Mouse (Mus musculus) midbrain, embryonic 11.5 days (tissue): ENCODE measurements around the gene Phrf1. TPM values are rescaled to one million over a fixed set of nuclear protein-coding genes. Genes with fewer than 3 reads are reported as not detected.

Experiments used
- ATAC-seq: fragments of 200-750 bp; cut with Nextera tagmentation; 2 replicates; pipeline ENCODE4 v1.8.0; 2017; ENCODE audit warnings: moderate TSS enrichment, moderate library complexity; ENCODE audit not compliant: low FRiP score
- DNase-seq: peaks from one replicate; pipeline ENCODE4 v3.0.0; 2015; ENCODE audit warnings: low spot score; ENCODE audit errors: missing footprints
- H3K27ac ChIP-seq: fragments of 300-500 bp; sonication (generic); 2 replicates; pipeline ENCODE4 v1.5.1; 2014; ENCODE audit warnings: low read depth, low read length
- H3K27me3 ChIP-seq: fragments of 300-500 bp; sonication (generic); 2 replicates; pipeline ENCODE4 v1.6.1; 2014; ENCODE audit warnings: mild to moderate bottlenecking, low read length, moderate library complexity, mixed read lengths; ENCODE audit not compliant: control insufficient read depth, insufficient read depth
- H3K36me3 ChIP-seq: fragments of 300-500 bp; sonication (generic); 2 replicates; pipeline ENCODE4 v1.6.1; 2014; ENCODE audit warnings: mild to moderate bottlenecking, low read length, moderate library complexity, mixed read lengths; ENCODE audit not compliant: control insufficient read depth, insufficient read depth
- H3K4me1 ChIP-seq: fragments of 300-500 bp; sonication (generic); 2 replicates; pipeline ENCODE4 v1.6.1; 2014; ENCODE audit warnings: low read length; ENCODE audit not compliant: control insufficient read depth, insufficient read depth
- H3K4me2 ChIP-seq: fragments of 300-500 bp; sonication (generic); 2 replicates; pipeline ENCODE4 v1.6.1; 2014; ENCODE audit warnings: mild to moderate bottlenecking, moderate library complexity
- H3K4me3 ChIP-seq: fragments of 300-500 bp; sonication (generic); 2 replicates; pipeline ENCODE4 v1.5.1; 2014; ENCODE audit warnings: low read depth, low read length
- H3K9ac ChIP-seq: fragments of 300-500 bp; sonication (generic); 2 replicates; pipeline ENCODE4 v1.6.1; 2014; ENCODE audit warnings: low read length
- H3K9me3 ChIP-seq: fragments of 300-500 bp; sonication (generic); 2 replicates; pipeline ENCODE4 v1.6.1; 2016; ENCODE audit warnings: low read length; ENCODE audit not compliant: control insufficient read depth
- WGBS: fragments of 180-500 bp; shearing (Covaris S2); extraction: QIAGEN DNeasy Blood & Tissue Kit; methylation state at CpG from one replicate; pipeline ENCODE4 v1.1.7; 2014; 5-methylcytosine and 5-hydroxymethylcytosine counted together
- polyA plus RNA-seq: library from polyadenylated mRNA; unstranded; fragments of >200 nt; fragmentation: Nextera tagmentation; extraction: Ambion mirVana; gene quantifications from 2 replicates; pipeline ENCODE4 v1.2.1, GENCODE M21; 2014

Phrf1 gene
- polyA plus RNA-seq, 1 experiment from 2014 or later, result 78.3 TPM

DNA sequence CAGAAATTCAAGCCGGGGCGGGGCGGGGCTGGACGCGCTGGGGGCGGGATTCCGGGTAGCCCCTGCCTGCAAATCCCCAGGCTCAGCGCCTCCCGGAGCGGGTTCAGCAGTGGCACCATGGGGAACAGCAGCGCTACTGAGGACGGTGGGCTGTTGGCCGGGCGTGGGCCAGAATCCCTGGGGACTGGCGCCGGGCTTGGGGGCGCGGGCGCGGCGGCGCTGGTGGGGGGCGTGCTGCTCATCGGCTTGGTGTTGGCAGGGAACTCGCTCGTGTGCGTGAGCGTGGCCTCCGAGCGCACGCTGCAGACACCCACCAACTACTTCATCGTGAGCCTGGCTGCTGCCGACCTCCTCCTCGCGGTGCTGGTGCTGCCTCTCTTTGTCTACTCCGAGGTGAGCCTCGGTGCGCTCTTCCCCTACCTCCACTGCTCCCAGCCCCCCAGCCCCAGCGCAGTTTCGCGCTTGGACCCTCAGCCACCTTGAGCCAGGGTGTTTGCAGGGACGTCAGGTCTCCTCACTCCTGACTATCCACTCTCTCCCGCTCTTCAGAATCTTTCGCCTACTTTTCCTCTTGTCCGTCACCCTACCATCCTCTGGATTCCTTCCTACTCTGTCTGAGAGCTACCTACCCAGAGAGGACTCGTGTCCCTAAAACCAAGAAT, 63.5 kb downstream of the Phrf1 start, which contains the start of gene Drd4:
Drd4 (plus strand) TSS at position 86 of the 662 bp plus-strand sequence.
- Histone ChIP-seq H3K9me3 (no peaks in the 10 kb centered on the region), H3K27me3 (peaks cover 57% of the 10 kb centered on the region), H3K4me2 (peak within 1 kb of the TSS; percentile 88), H3K27ac (no peak within 1 kb of the TSS), H3K9ac (peak within 1 kb of the TSS; percentile 65), H3K4me3 (peak within 1 kb of the TSS; percentile 43), H3K36me3 (peaks cover under 1% of the 10 kb centered on the region; the same call in 1 of the 2 replicates), H3K4me1 (peaks cover 21% of the 10 kb centered on the region)
- under 1% methylated on average over 45 of the region's 46 CpGs for WGBS
- DNase-seq, result peak; percentile 95
- peak; percentile 60 for ATAC-seq

DNA sequence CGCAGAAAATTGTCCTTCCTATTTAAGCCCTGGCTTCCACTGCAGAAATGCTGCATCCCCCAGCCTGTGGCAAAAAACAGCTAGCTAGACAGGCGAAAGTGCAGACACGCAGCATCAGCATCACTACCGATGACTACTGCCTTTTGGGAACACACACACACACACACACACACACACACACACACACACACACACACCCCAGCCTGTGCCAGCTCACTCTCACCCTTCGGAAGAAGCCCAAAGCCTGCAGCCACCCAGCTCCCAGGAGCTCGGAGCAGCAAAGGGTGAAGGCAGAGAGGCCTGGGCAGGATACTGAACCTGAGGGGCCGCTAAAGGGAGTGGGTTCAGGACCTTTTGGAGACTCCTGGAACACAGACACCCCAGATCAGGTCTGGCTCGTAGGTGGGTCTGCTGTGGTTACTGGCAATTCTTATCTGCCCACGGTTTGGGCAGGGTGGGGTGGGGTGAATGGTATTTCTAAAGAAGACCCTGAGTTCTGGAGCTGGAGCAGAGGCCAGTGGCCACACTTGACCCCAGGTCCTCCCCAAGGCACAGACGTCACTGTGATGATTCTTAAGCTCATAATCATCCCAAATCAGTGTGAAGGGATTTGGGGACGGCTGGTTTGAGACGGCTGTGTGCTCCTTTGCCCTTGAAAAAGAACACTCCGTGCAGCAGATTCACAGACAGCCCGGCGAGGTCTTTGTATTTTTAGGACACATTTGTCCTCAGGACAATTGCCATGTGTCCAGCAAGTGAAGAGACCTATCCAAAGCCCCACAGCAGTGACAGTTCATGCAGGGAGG, 64.2 kb downstream of the Phrf1 start:
- DNase-seq (peak; percentile 90), ATAC-seq (0 out of 2 replicates have a peak, but pooled peaks have one; percentile 6)
- Histone ChIP-seq H3K27ac (no peak overlapping the region), H3K9ac (no peak overlapping the region; the same call in 1 of the 2 replicates), H3K4me3 (peak overlapping the region; percentile 43), H3K9me3 (no peaks in the 10 kb centered on the region), H3K36me3 (peaks cover 4% of the 10 kb centered on the region), H3K27me3 (peaks cover 57% of the 10 kb centered on the region), H3K4me1 (peaks cover 21% of the 10 kb centered on the region), H3K4me2 (peak overlapping the region; percentile 88)
- 23% methylated on average over 15 of the region's 15 CpGs for WGBS

DNA sequence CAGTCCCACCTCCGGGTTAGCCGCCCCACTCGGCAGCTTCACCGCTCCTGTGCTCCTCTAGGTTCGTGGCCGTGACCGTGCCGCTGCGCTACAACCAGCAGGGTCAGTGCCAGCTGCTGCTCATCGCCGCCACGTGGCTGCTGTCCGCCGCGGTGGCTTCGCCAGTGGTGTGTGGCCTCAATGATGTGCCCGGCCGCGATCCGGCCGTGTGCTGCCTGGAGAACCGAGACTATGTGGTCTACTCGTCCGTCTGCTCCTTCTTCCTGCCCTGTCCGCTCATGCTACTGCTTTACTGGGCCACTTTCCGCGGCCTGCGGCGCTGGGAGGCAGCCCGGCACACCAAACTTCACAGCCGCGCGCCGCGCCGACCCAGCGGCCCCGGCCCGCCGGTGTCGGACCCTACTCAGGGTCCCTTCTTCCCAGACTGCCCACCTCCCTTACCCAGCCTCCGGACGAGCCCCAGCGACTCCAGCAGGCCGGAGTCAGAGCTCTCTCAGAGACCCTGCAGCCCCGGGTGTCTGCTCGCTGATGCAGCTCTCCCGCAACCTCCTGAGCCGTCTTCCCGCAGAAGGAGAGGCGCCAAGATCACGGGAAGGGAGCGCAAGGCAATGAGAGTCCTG, 65.4 kb downstream of the Phrf1 start:
- Histone ChIP-seq H3K4me1 (peaks cover 21% of the 10 kb centered on the region), H3K36me3 (peaks cover 4% of the 10 kb centered on the region), H3K4me2 (peak overlapping the region; percentile 64), H3K27me3 (peaks cover 57% of the 10 kb centered on the region), H3K27ac (no peak overlapping the region), H3K9ac (peak overlapping the region; percentile 48), H3K9me3 (no peaks in the 10 kb centered on the region), H3K4me3 (peak overlapping the region; percentile 27)
- DNase-seq (peak; percentile 96), ATAC-seq (peak; percentile 33; the same call in 1 of the 2 replicates)
- WGBS, result 1% methylated on average over 53 of the region's 53 CpGs

DNA sequence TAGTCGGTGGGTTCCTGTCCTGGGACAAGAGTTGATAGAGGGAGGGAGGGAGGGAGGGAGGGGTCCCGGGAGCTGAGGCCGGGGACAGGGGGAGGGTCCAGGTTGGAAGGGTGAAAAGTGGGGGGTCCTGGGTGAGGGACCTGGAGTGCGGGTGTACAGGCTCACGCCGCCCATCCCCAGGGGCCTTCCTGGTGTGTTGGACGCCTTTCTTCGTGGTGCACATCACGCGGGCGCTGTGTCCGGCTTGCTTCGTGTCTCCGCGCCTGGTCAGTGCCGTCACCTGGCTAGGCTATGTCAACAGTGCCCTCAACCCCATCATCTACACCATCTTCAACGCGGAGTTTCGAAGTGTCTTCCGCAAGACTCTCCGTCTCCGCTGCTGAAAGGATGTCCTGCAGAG, 65.9 kb downstream of the Phrf1 start:
- Histone ChIP-seq H3K27me3 (peaks cover 57% of the 10 kb centered on the region), H3K27ac (no peak overlapping the region), H3K9ac (no peak overlapping the region), H3K4me2 (peak overlapping the region; percentile 64), H3K4me3 (peak overlapping the region; percentile 27), H3K4me1 (peaks cover 21% of the 10 kb centered on the region), H3K36me3 (peaks cover 4% of the 10 kb centered on the region), H3K9me3 (no peaks in the 10 kb centered on the region)
- ATAC-seq (no peak; the same call in 1 of the 2 replicates), DNase-seq (peak; percentile 88)
- WGBS, result 3% methylated on average over 22 of the region's 22 CpGs

DNA sequence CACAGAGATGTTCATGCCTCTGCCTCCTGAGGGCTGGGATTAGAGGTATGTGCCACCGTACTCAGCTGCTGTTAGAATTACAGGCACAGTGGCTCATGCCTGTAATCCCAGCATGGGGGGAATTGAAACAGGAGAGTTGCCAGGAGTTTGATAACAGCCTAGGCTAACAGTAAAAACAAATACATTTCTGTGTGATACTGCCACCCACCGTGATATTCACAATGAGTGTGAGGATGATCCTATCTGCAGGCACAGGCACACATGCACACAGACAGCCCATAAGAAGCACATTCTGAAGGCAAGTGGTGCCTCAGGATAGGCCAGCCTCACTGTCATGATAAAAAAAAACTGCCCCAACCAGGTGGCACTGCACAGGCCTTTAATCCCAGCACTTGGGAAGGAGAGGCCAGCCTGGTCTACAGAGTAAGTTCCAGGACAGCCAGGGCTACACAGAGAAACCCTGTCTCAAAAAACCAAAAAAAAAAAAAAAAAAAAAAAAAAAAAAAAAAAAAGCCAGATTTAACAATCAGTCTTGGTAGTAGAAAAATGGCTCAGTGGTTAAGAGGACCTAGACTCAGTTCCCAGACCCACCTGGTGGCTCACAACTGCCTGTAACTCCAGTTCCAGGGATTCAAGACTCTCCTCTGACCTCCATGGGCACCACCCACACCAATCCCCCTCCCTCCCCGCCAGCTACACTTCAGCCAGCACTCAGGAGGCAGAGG, 69.5 kb downstream of the Phrf1 start:
- Histone ChIP-seq H3K4me1 (peaks cover 12% of the 10 kb centered on the region; the same call in 1 of the 2 replicates), H3K27ac (no peak overlapping the region), H3K9me3 (no peaks in the 10 kb centered on the region), H3K4me3 (no peak overlapping the region), H3K4me2 (no peak overlapping the region), H3K9ac (no peak overlapping the region), H3K27me3 (peaks cover 31% of the 10 kb centered on the region), H3K36me3 (peaks cover 6% of the 10 kb centered on the region)
- DNase-seq (no peak), ATAC-seq (no peak)
- WGBS, result 85% methylated on average over 3 of the region's 3 CpGs

DNA sequence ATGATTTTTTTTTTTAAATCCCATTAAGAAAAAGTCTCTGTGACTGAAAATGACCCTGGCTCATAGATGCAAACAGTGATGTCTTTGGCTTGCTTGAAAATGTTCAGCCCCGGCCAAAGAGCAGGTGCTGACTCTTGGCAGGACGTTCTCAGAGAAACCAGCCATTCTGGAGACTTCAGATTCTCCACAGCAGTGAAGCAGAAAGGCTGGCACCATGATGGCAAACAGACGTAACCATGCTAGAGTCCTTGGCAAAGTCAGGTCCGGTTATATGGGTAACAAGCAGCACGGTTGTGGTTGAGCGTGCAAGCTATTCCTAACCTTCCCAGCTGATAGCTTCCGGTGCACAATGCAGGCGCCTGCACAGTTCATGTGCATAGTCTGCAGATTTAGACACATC, 70.6 kb downstream of the Phrf1 start:
- peaks cover 6% of the 10 kb centered on the region for H3K36me3 ChIP-seq
- H3K27ac ChIP-seq, result no peak overlapping the region
- H3K4me1 ChIP-seq, result 0 out of 2 replicates have a peak, but pooled peaks cover under 1% of the 10 kb centered on the region
- no peak overlapping the region for H3K9ac ChIP-seq
- H3K4me3 ChIP-seq, result no peak overlapping the region
- H3K27me3 ChIP-seq, result peaks cover 20% of the 10 kb centered on the region
- DNase-seq (no peak), ATAC-seq (no peak)
- WGBS, result 95% methylated on average over 8 of the region's 8 CpGs
- H3K9me3 ChIP-seq, result no peaks in the 10 kb centered on the region
- no peak overlapping the region for H3K4me2 ChIP-seq

DNA sequence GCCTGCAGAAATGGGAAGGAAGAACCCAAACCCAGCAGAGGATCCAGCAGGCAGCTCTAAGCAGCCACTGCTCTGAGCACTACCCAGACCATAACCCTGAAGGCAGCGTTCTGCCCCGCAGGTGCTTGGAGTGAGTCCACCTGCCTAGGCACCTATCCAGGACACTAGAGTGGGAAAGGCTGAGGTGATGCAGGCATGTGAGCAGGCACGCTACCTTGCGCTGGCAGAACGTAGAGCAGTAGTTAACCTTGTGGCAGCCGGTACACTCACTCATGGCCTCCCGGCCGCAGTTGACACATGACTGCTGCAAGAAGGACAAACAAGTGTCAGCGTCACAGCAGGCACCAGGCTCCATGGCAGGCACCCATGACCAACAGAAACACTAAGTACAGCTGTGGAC, 72.8 kb downstream of the Phrf1 start:
- Histone ChIP-seq H3K27me3 (no peaks in the 10 kb centered on the region), H3K27ac (no peak overlapping the region), H3K9me3 (no peaks in the 10 kb centered on the region), H3K4me3 (no peak overlapping the region), H3K9ac (no peak overlapping the region), H3K36me3 (peaks cover 19% of the 10 kb centered on the region), H3K4me2 (no peak overlapping the region), H3K4me1 (no peaks in the 10 kb centered on the region)
- 97% methylated on average over 9 of the region's 9 CpGs for WGBS
- no peak for ATAC-seq
- DNase-seq, result no peak

DNA sequence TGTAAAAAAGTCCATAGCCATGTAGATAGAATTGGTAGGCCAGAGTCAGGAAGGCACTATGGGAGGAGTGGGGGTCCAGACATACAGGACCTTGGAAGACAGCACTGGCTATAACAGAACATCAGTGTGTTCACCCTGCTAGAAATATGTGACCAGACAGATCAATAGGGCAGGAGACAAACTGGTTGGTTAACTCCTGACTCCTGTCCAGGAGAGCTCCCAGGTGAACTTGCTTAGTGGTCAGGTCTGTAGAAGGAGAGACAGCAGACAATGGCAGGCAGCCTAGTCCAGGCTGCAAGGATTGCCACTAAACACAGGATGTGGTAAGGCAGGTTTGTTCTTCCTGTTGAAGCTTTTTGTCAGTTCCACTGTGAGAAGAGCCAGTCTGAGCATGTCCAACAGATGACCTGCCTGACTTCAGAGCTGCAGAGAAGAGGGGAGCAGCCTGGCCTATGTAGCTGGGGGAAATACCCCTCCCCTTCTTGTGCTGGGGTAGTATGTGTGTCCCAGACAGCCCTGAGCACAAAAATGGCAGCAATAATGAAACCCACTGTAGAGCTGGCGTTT, 74.2 kb downstream of the Phrf1 start:
- WGBS, result 81% methylated on average over 1 of the region's 1 CpGs

More for the DNA sequence above, 74.2 kb downstream of the Phrf1 start:
- Histone ChIP-seq H3K4me1 (no peaks in the 10 kb centered on the region), H3K9ac (no peak overlapping the region), H3K27me3 (no peaks in the 10 kb centered on the region), H3K36me3 (peaks cover 23% of the 10 kb centered on the region), H3K4me2 (no peak overlapping the region), H3K4me3 (no peak overlapping the region), H3K9me3 (no peaks in the 10 kb centered on the region), H3K27ac (no peak overlapping the region)
- no peak for DNase-seq
- no peak for ATAC-seq
